13 mouse cellular contexts compared by ENCODE assay signal in the genomic region with DNA sequence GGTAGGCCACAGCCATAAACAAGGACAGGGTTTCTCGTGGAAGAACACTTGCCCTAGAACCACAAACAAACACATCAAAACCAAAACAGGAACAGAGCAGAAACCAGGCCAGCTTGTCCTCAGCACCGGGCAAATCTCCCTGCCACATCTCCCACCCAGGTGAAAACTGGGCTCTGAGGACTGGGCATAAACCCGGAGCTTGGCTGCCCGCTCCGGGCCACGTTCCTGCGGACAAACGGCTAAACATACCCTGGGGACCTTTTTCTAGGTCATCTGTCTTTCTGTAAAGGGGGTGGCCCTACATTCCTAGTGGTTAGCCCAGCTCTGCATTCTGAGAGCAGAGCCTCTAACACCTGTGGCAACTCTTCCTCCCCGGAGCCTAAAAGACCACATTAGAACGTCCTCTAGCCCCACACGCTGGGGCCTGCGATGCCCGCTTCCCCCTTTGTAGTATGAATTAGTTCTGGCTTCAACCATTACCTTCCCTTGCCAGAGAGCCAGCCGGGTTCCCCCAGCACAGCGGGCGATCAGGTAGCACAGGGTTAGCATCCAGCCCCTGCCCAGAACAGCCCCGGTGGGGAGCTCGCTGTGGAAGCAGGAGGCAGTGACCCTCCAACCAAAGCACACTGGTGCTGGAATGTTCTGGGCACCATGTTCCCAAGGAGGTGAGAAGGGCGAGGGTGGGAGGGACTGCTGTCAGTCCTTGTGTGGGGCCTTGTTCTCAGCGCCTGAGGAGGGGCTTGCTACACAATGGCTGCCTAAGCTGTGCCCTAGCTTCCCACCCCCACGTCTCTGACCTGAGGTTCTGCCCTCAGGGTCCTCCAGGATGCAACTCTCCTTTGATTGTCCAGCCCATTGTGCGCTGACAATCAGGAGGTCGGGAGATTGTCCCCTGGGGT. TPM values are rescaled to one million over a fixed set of nuclear protein-coding genes. Genes with fewer than 3 reads are reported as not detected.
DNase-seq lines count a peak whose midpoint lies in the region; ATAC-seq and TF ChIP-seq lines count a peak whose summit lies in the region.
"Had no signal": no experiment of that assay in that cellular context is flagged by ENCODE, and none has a peak within 500 bp of the region (broad histone marks: within the 10 kb centered on the region; RNA-seq: fewer than 3 reads in every experiment).

No protein-coding gene starts in this region.

- TF ChIP-seq POLR2A in cortical plate, adult 2 months (IDR thresholded peaks at IDR 0.05; ENCODE audit: extremely low read depth, insufficient read depth, low read length), result no peak

- H3K9me3 ChIP-seq in forebrain, embryonic 10.5 days, result no peaks in the 10 kb centered on the region
- H3K9me3 ChIP-seq in forebrain, postnatal 0 days (ENCODE audit: low read length), result no peaks in the 10 kb centered on the region
- no peaks in the 10 kb centered on the region for H3K9me3 ChIP-seq in midbrain, embryonic 10.5 days (replicated peaks)
- no peaks in the 10 kb centered on the region for H3K9me3 ChIP-seq in midbrain, postnatal 0 days (ENCODE audit: low read length)
- no peaks in the 10 kb centered on the region for H3K9me3 ChIP-seq in neural tube, embryonic 14.5 days (ENCODE audit: control insufficient read depth, low read length)
- H3K9me3 ChIP-seq: heart, embryonic 13.5 days; kidney, embryonic 15.5 days had no signal

- no peak overlapping the region for H3K4me2 ChIP-seq in forebrain, postnatal 0 days (ENCODE audit: low read depth)
- H3K4me2 ChIP-seq in midbrain, postnatal 0 days (ENCODE audit: low read depth, low read length, poor library complexity, severe bottlenecking), result no peak overlapping the region
- H3K4me2 ChIP-seq in neural tube, embryonic 14.5 days (ENCODE audit: low read depth, low read length), result no peak overlapping the region
- H3K4me2 ChIP-seq: heart, embryonic 13.5 days; kidney, embryonic 15.5 days had no signal

- no peak for TF ChIP-seq CTCF in forebrain, postnatal 0 days (IDR thresholded peaks at IDR 0.05; ENCODE audit: low read depth)
- TF ChIP-seq CTCF in midbrain, postnatal 0 days (IDR thresholded peaks at IDR 0.05), result no peak
- TF ChIP-seq CTCF in cortical plate, adult 2 months (IDR thresholded peaks at IDR 0.05; ENCODE audit: extremely low read depth, insufficient read depth, low read length), result no peak

- H3K4me3 ChIP-seq in forebrain, embryonic 10.5 days, result no peak overlapping the region
- no peak overlapping the region for H3K4me3 ChIP-seq in forebrain, postnatal 0 days (ENCODE audit: low read depth, low read length)
- H3K4me3 ChIP-seq in midbrain, embryonic 10.5 days, result no peak overlapping the region
- no peak overlapping the region for H3K4me3 ChIP-seq in midbrain, postnatal 0 days (ENCODE audit: low read depth, low read length)
- H3K4me3 ChIP-seq in cortical plate, adult 2 months (ENCODE audit: insufficient read depth, low read length), result no peak overlapping the region
- 0 out of 2 replicates have a peak overlapping the region, but pooled peaks have one; percentile 4 for H3K4me3 ChIP-seq in neural tube, embryonic 14.5 days (ENCODE audit: low read depth, low read length)
- H3K4me3 ChIP-seq: heart, embryonic 13.5 days; kidney, embryonic 15.5 days had no signal

- 54% methylated on average over 23 of the region's 23 CpGs for WGBS in forebrain, embryonic 10.5 days
- 56% methylated on average over 23 of the region's 23 CpGs for WGBS in forebrain, postnatal 0 days
- 60% methylated on average over 23 of the region's 23 CpGs for WGBS in midbrain, embryonic 10.5 days
- 46% methylated on average over 23 of the region's 23 CpGs for WGBS in midbrain, postnatal 0 days
- 46% methylated on average over 23 of the region's 23 CpGs for WGBS in neural tube, embryonic 14.5 days

- ATAC-seq in forebrain, postnatal 0 days, result no peak
- ATAC-seq in midbrain, postnatal 0 days (ENCODE audit: low FRiP score), result no peak
- no peak for ATAC-seq in neural tube, embryonic 14.5 days (ENCODE audit: low read depth)
- ATAC-seq in megakaryocyte progenitor cell, adult 5-6 weeks (replicated peaks; ENCODE audit: poor library complexity), result no peak

- peaks cover 75% of the 10 kb centered on the region for H3K4me1 ChIP-seq in forebrain, embryonic 10.5 days
- H3K4me1 ChIP-seq in forebrain, postnatal 0 days (ENCODE audit: insufficient read depth), result no peaks in the 10 kb centered on the region
- peaks cover 70% of the 10 kb centered on the region for H3K4me1 ChIP-seq in midbrain, embryonic 10.5 days
- H3K4me1 ChIP-seq in midbrain, postnatal 0 days (ENCODE audit: insufficient read depth, low read length), result peaks cover 14% of the 10 kb centered on the region
- peaks cover 14% of the 10 kb centered on the region for H3K4me1 ChIP-seq in cortical plate, adult 2 months (ENCODE audit: control insufficient read depth, insufficient read depth, low read length)
- H3K4me1 ChIP-seq in neural tube, embryonic 14.5 days (ENCODE audit: control insufficient read depth, insufficient read depth, low read length), result peaks cover 11% of the 10 kb centered on the region

- H3K27ac ChIP-seq in forebrain, embryonic 10.5 days, result peak overlapping the region; percentile 77
- H3K27ac ChIP-seq in forebrain, postnatal 0 days (ENCODE audit: low read depth, low read length), result no peak overlapping the region
- H3K27ac ChIP-seq in midbrain, embryonic 10.5 days (replicated peaks), result peak overlapping the region; percentile 74
- no peak overlapping the region for H3K27ac ChIP-seq in midbrain, postnatal 0 days (ENCODE audit: low read depth, low read length)
- H3K27ac ChIP-seq in cortical plate, adult 2 months (ENCODE audit: insufficient read depth, low read length), result peak overlapping the region; percentile 78; the same call in 1 of the 2 replicates
- no peak overlapping the region for H3K27ac ChIP-seq in neural tube, embryonic 14.5 days (ENCODE audit: low read depth, low read length)
- H3K27ac ChIP-seq: heart, embryonic 13.5 days; kidney, embryonic 15.5 days; liver, embryonic 14.5 days had no signal

- DNase-seq in forebrain, embryonic 10.5 days (ENCODE audit: extremely low spot score, low spot score), result no peak
- no peak for DNase-seq in forebrain, postnatal 0 days
- DNase-seq in midbrain, embryonic 10.5 days (ENCODE audit: low spot score), result peak; percentile 55
- DNase-seq in midbrain, postnatal 0 days (ENCODE audit: low spot score), result no peak
- DNase-seq: cerebellum, postnatal 10 days; gastrocnemius, postnatal 14 days; lung, postnatal 14 days had no signal

- H3K27me3 ChIP-seq in forebrain, embryonic 10.5 days (ENCODE audit: poor library complexity, severe bottlenecking), result peaks cover 20% of the 10 kb centered on the region
- H3K27me3 ChIP-seq in forebrain, postnatal 0 days (ENCODE audit: insufficient read depth, low read length), result no peaks in the 10 kb centered on the region
- peaks cover 36% of the 10 kb centered on the region for H3K27me3 ChIP-seq in midbrain, embryonic 10.5 days (ENCODE audit: low read depth, poor library complexity, severe bottlenecking)
- no peaks in the 10 kb centered on the region for H3K27me3 ChIP-seq in midbrain, postnatal 0 days (ENCODE audit: insufficient read depth, low read length)
- no peaks in the 10 kb centered on the region for H3K27me3 ChIP-seq in neural tube, embryonic 14.5 days (ENCODE audit: control insufficient read depth, insufficient read depth, low read length)
- H3K27me3 ChIP-seq: heart, embryonic 13.5 days; kidney, embryonic 15.5 days had no signal

- no peak overlapping the region for H3K9ac ChIP-seq in forebrain, postnatal 0 days
- H3K9ac ChIP-seq in midbrain, postnatal 0 days (replicated peaks; ENCODE audit: low read length, poor library complexity, severe bottlenecking), result no peak overlapping the region; the same call in 1 of the 2 replicates
- H3K9ac ChIP-seq in neural tube, embryonic 14.5 days (replicated peaks; ENCODE audit: low read depth, low read length), result no peak overlapping the region; the same call in 1 of the 2 replicates
- H3K9ac ChIP-seq: kidney, embryonic 15.5 days; liver, embryonic 14.5 days had no signal

- no peaks in the 10 kb centered on the region for H3K36me3 ChIP-seq in forebrain, embryonic 10.5 days (replicated peaks)
- H3K36me3 ChIP-seq in forebrain, postnatal 0 days (ENCODE audit: insufficient read depth), result peaks cover 35% of the 10 kb centered on the region
- H3K36me3 ChIP-seq in midbrain, embryonic 10.5 days, result no peaks in the 10 kb centered on the region
- peaks cover 26% of the 10 kb centered on the region for H3K36me3 ChIP-seq in midbrain, postnatal 0 days (ENCODE audit: insufficient read depth, low read length)
- peaks cover under 1% of the 10 kb centered on the region; the same call in 1 of the 2 replicates for H3K36me3 ChIP-seq in neural tube, embryonic 14.5 days (ENCODE audit: control insufficient read depth, insufficient read depth, low read length)
- H3K36me3 ChIP-seq: heart, embryonic 13.5 days; kidney, embryonic 15.5 days had no signal

RNA-seq across cellular contexts. Expression of a gene that starts 27.2 kb away (rescaled TPM):
- polyA plus RNA-seq in forebrain, embryonic 10.5 days (2016; fragmentation: Nextera tagmentation; extraction: Ambion mirVana), result 1.5 and 1.8 TPM in 2 replicates
- total RNA-seq in forebrain, postnatal 0 days (2014; rRNA removed), result 104 and 110 TPM in 2 replicates
- 27.3 and 31.7 TPM in 2 replicates for polyA plus RNA-seq in forebrain, postnatal 0 days (2015; fragmentation: Nextera tagmentation; extraction: Ambion mirVana)
- 1.2 and 1.9 TPM in 2 replicates for polyA plus RNA-seq in midbrain, embryonic 10.5 days (2016; fragmentation: Nextera tagmentation; extraction: Ambion mirVana)
- 170 and 178 TPM in 2 replicates for total RNA-seq in midbrain, postnatal 0 days (2014; rRNA removed)
- 44.9 and 46.9 TPM in 2 replicates for polyA plus RNA-seq in midbrain, postnatal 0 days (2015; fragmentation: Nextera tagmentation; extraction: Ambion mirVana)
- 208 and 235 TPM in 2 replicates for polyA plus RNA-seq in cortical plate, adult 2 months (2012; rRNA removed)
- polyA plus RNA-seq in neural tube, embryonic 14.5 days (2014; fragmentation: Nextera tagmentation; extraction: Ambion mirVana), result 32.2 and 37.7 TPM in 2 replicates
- total RNA-seq in megakaryocyte progenitor cell, adult 5-6 weeks (2015), result 4.7 and 6.3 TPM in 2 replicates
- 5.6 and 6.3 TPM in 2 replicates for total RNA-seq in megakaryocyte progenitor cell, adult 5-6 weeks (2017)

Comparison
In these comparisons a context has a peak if more than half of its experiments do, and no peak if none do; other contexts are left out.
1. H3K27ac ChIP-seq: peak in forebrain, embryonic 10.5 days (single experiment), midbrain, embryonic 10.5 days (single experiment) and cortical plate, adult 2 months (single experiment); none in forebrain, postnatal 0 days (single experiment), midbrain, postnatal 0 days (single experiment) and neural tube, embryonic 14.5 days (single experiment).